21 mouse cellular contexts compared by ENCODE assay signal in genomic region chr5:122736761-122737160, GRCm38 (mm10).
"Had no signal": no experiment of that assay in that cellular context is flagged by ENCODE, and none has a peak within 500 bp of the region (broad histone marks: within the 10 kb centered on the region; RNA-seq: fewer than 3 reads in every experiment).

No protein-coding gene starts in this region.

- H3K36me3 ChIP-seq: stomach, embryonic 15.5 days had no signal

- H3K4me3 ChIP-seq: layer of hippocampus, adult 2 months; limb, embryonic 15.5 days; lung, embryonic 15.5 days; midbrain, embryonic 12.5 days; myocyte; neural tube, embryonic 13.5 days; stomach, embryonic 15.5 days had no signal

- H3K9me3 ChIP-seq: limb, embryonic 15.5 days; lung, embryonic 15.5 days; midbrain, embryonic 12.5 days; neural tube, embryonic 13.5 days; stomach, embryonic 15.5 days had no signal

- ATAC-seq: intestine, postnatal 0 days; midbrain, embryonic 16.5 days had no signal

- H3K27me3 ChIP-seq: limb, embryonic 15.5 days; lung, embryonic 15.5 days; midbrain, embryonic 12.5 days; neural tube, embryonic 13.5 days; stomach, embryonic 15.5 days had no signal

- H3K27ac ChIP-seq: kidney, postnatal 0 days; layer of hippocampus, adult 2 months; limb, embryonic 15.5 days; liver, embryonic 14.5 days; lung, embryonic 15.5 days; midbrain, embryonic 12.5 days; neural tube, embryonic 13.5 days; stomach, embryonic 15.5 days had no signal

- H3K9ac ChIP-seq: limb, embryonic 15.5 days; liver, embryonic 14.5 days; lung, embryonic 15.5 days; midbrain, embryonic 12.5 days; neural tube, embryonic 13.5 days; stomach, embryonic 15.5 days had no signal

- DNase-seq: kidney, adult 8-10 months; layer of hippocampus, adult 9-11 months; lung, adult 18-20 months; lung, postnatal 14 days; lung, postnatal 4 days; retina, postnatal 1 day; right cerebral cortex, postnatal 25 days; spleen, adult 18-20 months; thymus, postnatal 36 days had no signal

- H3K4me2 ChIP-seq: limb, embryonic 15.5 days; liver, embryonic 11.5 days; lung, embryonic 15.5 days; midbrain, embryonic 12.5 days; neural tube, embryonic 13.5 days; stomach, embryonic 15.5 days had no signal
